Mouse (Mus musculus) liver, embryonic 14.5 days (tissue): ENCODE data around the gene Gpatch11.

Experiments used
- CTCF ChIP-seq: IDR thresholded peaks from 2 replicates; pipeline ENCODE4 v1.5.1; 2016; ENCODE audit warnings: antibody characterized with exemption, low read depth, control low read depth
- EP300 ChIP-seq: IDR thresholded peaks from 2 replicates; pipeline ENCODE4 v1.6.1; 2016; ENCODE audit warnings: antibody characterized with exemption, low read depth

DNA sequence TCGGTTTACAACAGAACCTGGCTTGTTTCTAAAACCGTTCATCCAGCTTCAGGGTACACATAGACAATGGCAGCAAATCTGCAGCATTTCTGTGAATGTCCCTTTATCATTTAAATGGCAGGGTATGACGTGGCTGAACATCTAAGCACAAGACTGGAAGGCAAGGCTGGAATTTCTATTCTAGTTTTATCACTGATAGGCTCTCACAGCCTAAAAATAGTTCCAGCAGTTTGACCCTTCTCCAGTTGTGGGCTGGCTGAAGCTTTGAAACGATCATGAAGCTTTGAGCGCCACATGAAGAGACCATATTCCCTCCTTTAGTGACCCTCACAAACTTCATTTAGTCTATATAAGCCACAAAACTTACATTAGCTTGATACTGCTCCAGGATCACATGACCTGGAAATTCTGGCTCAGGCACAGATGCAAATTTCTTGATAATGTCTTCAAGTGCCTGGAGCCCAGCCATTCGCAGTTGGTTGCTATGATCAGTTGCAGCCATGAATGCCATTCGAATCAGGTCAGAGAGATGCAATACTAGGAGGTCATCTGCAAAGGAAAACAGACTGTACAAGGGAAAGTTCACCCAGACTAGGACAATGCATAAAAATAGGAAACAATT lies 44.2 kb upstream of the Gpatch11 start:
- no peak for TF ChIP-seq CTCF
- no peak for TF ChIP-seq EP300
